Mouse (Mus musculus): Measurements from ENCODE around the gene Rpl9-ps6. TPM values are rescaled to one million over a fixed set of nuclear protein-coding genes. Genes with fewer than 3 reads are reported as not detected.

The Rpl9-ps6 gene
- 10 to 100 TPM; 50.7 to 57.0 TPM for total RNA-seq (2021)
- long read RNA-seq, experiment 1, transcript Rpl9-ps6-201 (1 exons, 714 nt) = major isoform, 42 of 42 reads
- long read RNA-seq, experiment 1, partial matches to known transcripts = 0 of 42 reads
- long read RNA-seq, experiment 1, other reads (novel, unspliced or antisense) = 0 of 42 reads
- long read RNA-seq, experiment 2, transcript Rpl9-ps6-201 (1 exons, 714 nt) = major isoform, 19 of 19 reads
- long read RNA-seq, experiment 2, partial matches to known transcripts = 0 of 19 reads
- long read RNA-seq, experiment 2, other reads (novel, unspliced or antisense) = 0 of 19 reads

- no peak for DNase-seq
Observed at GRCm38 (mm10) chr19:32466478-32466877, at the start of gene Rpl9-ps6. Gene Rpl9-ps6, minus strand, starts transcription at chr19:32466578.

- peak in 1 of 2 experiments; percentile 23 for DNase-seq
Observed at GRCm38 (mm10) chr19:32512518-32512917, 46.1 kb upstream of the Rpl9-ps6 start.

- no peak for DNase-seq
Observed at GRCm38 (mm10) chr19:32510962-32511361, 44.6 kb upstream of the Rpl9-ps6 start.

GRCm38 (mm10) chr19:32510267-32510666, 43.9 kb upstream of the Rpl9-ps6 start:
- no peak for DNase-seq

- DNase-seq = peak in 1 of 2 experiments; percentile 64
Observed at GRCm38 (mm10) chr19:32507526-32507925, 41.1 kb upstream of the Rpl9-ps6 start.

- no peak for DNase-seq
Observed at GRCm38 (mm10) chr19:32507100-32507499, 40.7 kb upstream of the Rpl9-ps6 start.

GRCm38 (mm10) chr19:32506514-32506913, 40.1 kb upstream of the Rpl9-ps6 start:
- no peak for DNase-seq

GRCm38 (mm10) chr19:32506081-32506480, 39.7 kb upstream of the Rpl9-ps6 start:
- DNase-seq = no peak

GRCm38 (mm10) chr19:32501414-32501813, 35.0 kb upstream of the Rpl9-ps6 start:
- DNase-seq = no peak

- DNase-seq = no peak
Observed at GRCm38 (mm10) chr19:32498002-32498401, 31.6 kb upstream of the Rpl9-ps6 start.

- DNase-seq = no peak
Observed at GRCm38 (mm10) chr19:32497411-32497810, 31.0 kb upstream of the Rpl9-ps6 start.

GRCm38 (mm10) chr19:32495034-32495433, 28.7 kb upstream of the Rpl9-ps6 start:
- no peak for DNase-seq

GRCm38 (mm10) chr19:32494611-32495010, 28.2 kb upstream of the Rpl9-ps6 start:
- no peak for DNase-seq

- DNase-seq = no peak
Observed at GRCm38 (mm10) chr19:32493471-32493870, 27.1 kb upstream of the Rpl9-ps6 start.

- no peak for DNase-seq
Observed at GRCm38 (mm10) chr19:32492981-32493380, 26.6 kb upstream of the Rpl9-ps6 start.

- no peak for DNase-seq
Observed at GRCm38 (mm10) chr19:32492339-32492738, 26.0 kb upstream of the Rpl9-ps6 start.

- DNase-seq = no peak
Observed at GRCm38 (mm10) chr19:32490976-32491375, 24.6 kb upstream of the Rpl9-ps6 start.

- no peak for DNase-seq
Observed at GRCm38 (mm10) chr19:32489166-32489895, 23.0 kb upstream of the Rpl9-ps6 start.

- DNase-seq = no peak
Observed at GRCm38 (mm10) chr19:32487595-32488255, 21.3 kb upstream of the Rpl9-ps6 start.

- DNase-seq = peak; percentile 72 to 75
Observed at GRCm38 (mm10) chr19:32486106-32486724, 19.8 kb upstream of the Rpl9-ps6 start.

- DNase-seq = peak; percentile 90 to 94
Observed at GRCm38 (mm10) chr19:32485681-32486105, 19.3 kb upstream of the Rpl9-ps6 start, which contains the start of gene Minpp1. Gene Minpp1, plus strand, starts transcription at chr19:32485769.

- DNase-seq = no peak
Observed at GRCm38 (mm10) chr19:32484941-32485660, 18.7 kb upstream of the Rpl9-ps6 start.

Measured in adrenal gland, postnatal 36 days (tissue).